10 mouse cellular contexts compared by ENCODE assay signal in the genomic region with DNA sequence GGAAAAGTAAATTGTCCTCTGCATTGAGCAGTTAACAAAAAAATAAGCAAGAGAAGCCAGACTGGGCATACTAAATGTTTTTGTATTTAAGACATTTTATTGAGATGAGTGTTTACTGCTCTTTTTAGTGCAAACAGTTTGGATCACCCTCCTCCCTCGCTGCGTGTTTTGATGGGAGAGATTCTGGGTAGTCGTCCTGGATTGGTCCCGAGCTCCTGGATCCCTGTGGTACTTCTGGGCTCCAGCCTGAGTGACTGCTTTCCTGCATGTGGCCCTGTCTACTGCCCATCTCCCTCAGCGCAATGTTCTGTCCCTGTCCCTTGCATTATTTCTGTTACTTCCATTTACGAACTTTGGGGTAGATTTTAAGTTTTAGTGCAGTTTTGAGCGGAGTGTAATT.
DNase-seq lines count a peak whose midpoint lies in the region; ATAC-seq and TF ChIP-seq lines count a peak whose summit lies in the region.
"Had no signal": no experiment of that assay in that cellular context is flagged by ENCODE, and none has a peak within 500 bp of the region (broad histone marks: within the 10 kb centered on the region; RNA-seq: fewer than 3 reads in every experiment).

No protein-coding gene starts in this region.

- peak; percentile 15 to 18 for DNase-seq in cerebellum, postnatal 25 days
- no peak for DNase-seq in lung, postnatal 10 days
- DNase-seq in adipocyte (ENCODE audit: low spot score): no peak
- DNase-seq: heart, adult 2 months had no signal

- H3K27me3 ChIP-seq in forebrain, embryonic 15.5 days: peaks cover 27% of the 10 kb centered on the region
- H3K27me3 ChIP-seq in limb, embryonic 13.5 days: peaks cover 9% of the 10 kb centered on the region; the same call in 1 of the 2 replicates

- no peak for TF ChIP-seq POLR2A in cortical plate, adult 2 months (IDR thresholded peaks at IDR 0.05; ENCODE audit: extremely low read depth, insufficient read depth, low read length)

- no peaks in the 10 kb centered on the region; the same call in 1 of the 2 replicates for H3K9me3 ChIP-seq in forebrain, embryonic 15.5 days
- H3K9me3 ChIP-seq in limb, embryonic 13.5 days: 0 out of 2 replicates have a peak, but pooled peaks cover 3% of the 10 kb centered on the region

- H3K4me1 ChIP-seq in cortical plate, adult 2 months (ENCODE audit: control insufficient read depth, insufficient read depth, low read length): no peaks in the 10 kb centered on the region
- peaks cover 19% of the 10 kb centered on the region for H3K4me1 ChIP-seq in forebrain, embryonic 15.5 days
- H3K4me1 ChIP-seq in limb, embryonic 13.5 days: no peaks in the 10 kb centered on the region

- 0 out of 2 replicates have a peak overlapping the region, but pooled peaks have one; percentile 14 for H3K4me2 ChIP-seq in forebrain, embryonic 15.5 days (replicated peaks)
- peak overlapping the region; percentile 42 for H3K4me2 ChIP-seq in limb, embryonic 13.5 days (replicated peaks)

- no peak overlapping the region for H3K27ac ChIP-seq in cortical plate, adult 2 months (ENCODE audit: insufficient read depth, low read length)
- H3K27ac ChIP-seq in forebrain, embryonic 15.5 days (replicated peaks): peak overlapping the region; percentile 55
- H3K27ac ChIP-seq in limb, embryonic 13.5 days: no peak overlapping the region
- H3K27ac ChIP-seq: heart, adult 2 months; stomach, postnatal 0 days had no signal

- H3K9ac ChIP-seq in forebrain, embryonic 15.5 days (replicated peaks): no peak overlapping the region
- H3K9ac ChIP-seq in limb, embryonic 13.5 days: no peak overlapping the region

- no peak for ATAC-seq in cerebellum, adult (ENCODE audit: insufficient number of reproducible peaks, low FRiP score, low TSS enrichment)
- ATAC-seq in forebrain, embryonic 15.5 days (replicated peaks): peak; percentile 60
- no peak for ATAC-seq in limb, embryonic 13.5 days (ENCODE audit: low FRiP score, low read depth)
- no peak for ATAC-seq in megakaryocyte progenitor cell, adult 5-6 weeks (replicated peaks; ENCODE audit: poor library complexity)

- H3K36me3 ChIP-seq in forebrain, embryonic 15.5 days: no peaks in the 10 kb centered on the region
- no peaks in the 10 kb centered on the region for H3K36me3 ChIP-seq in limb, embryonic 13.5 days

- no peak for TF ChIP-seq CTCF in cortical plate, adult 2 months (IDR thresholded peaks at IDR 0.05; ENCODE audit: extremely low read depth, insufficient read depth, low read length)

- H3K4me3 ChIP-seq in cortical plate, adult 2 months (ENCODE audit: insufficient read depth, low read length): 0 out of 2 replicates have a peak overlapping the region, but pooled peaks have one; percentile 5
- no peak overlapping the region for H3K4me3 ChIP-seq in forebrain, embryonic 15.5 days
- no peak overlapping the region for H3K4me3 ChIP-seq in limb, embryonic 13.5 days
- H3K4me3 ChIP-seq: heart, adult 2 months had no signal

- 19% methylated on average over 7 of the region's 7 CpGs for WGBS in forebrain, embryonic 15.5 days
- 17% methylated on average over 7 of the region's 7 CpGs for WGBS in limb, embryonic 13.5 days

Comparison
In these comparisons a context has a peak if more than half of its experiments do, and no peak if none do; other contexts are left out.
1. DNase-seq: peak in cerebellum, postnatal 25 days (2 of 2); none in lung, postnatal 10 days (single experiment) and adipocyte (single experiment).